Mouse (Mus musculus): ENCODE results near the gene Fibp. TPM values are rescaled to one million over a fixed set of nuclear protein-coding genes. Genes with fewer than 3 reads are reported as not detected.
A peak's percentile ranks its signal among the peaks of the same experiment; 100 is the strongest.

Fibp gene
- polyA plus RNA-seq, 1 experiment from 2014 or later: 108 TPM

DNA sequence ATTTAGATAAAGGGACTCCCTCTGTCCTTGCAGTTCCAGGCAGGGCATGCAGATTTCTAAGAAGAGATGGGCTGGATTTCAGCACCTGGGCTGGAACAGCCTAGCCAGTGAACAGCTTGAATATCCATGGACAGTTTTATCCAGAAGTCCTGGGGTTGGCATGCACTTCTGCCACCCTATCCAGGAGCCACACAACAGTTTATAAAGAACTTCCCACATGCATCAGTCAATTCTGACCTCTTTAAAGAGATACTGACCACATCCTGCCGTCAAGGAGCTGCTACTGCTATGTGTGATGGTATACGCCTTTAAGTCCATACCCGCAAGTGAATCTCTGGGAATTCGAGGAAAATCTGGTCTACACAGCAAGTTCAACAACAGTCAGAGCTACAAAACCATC lies 31.2 kb upstream of the Fibp start:
- peaks cover 12% of the 10 kb centered on the region for H3K36me3 ChIP-seq (ENCODE audit: control insufficient read depth, insufficient read depth)
- H3K27ac ChIP-seq (ENCODE audit: low read length): no peak overlapping the region
- no peaks in the 10 kb centered on the region for H3K27me3 ChIP-seq (ENCODE audit: control insufficient read depth, insufficient read depth, low read length)
- H3K4me3 ChIP-seq (ENCODE audit: low read length): no peak overlapping the region
- ATAC-seq (replicated peaks; ENCODE audit: extremely low read depth, insufficient read depth, low FRiP score): no peak
- peaks cover 29% of the 10 kb centered on the region for H3K4me1 ChIP-seq (ENCODE audit: control insufficient read depth, insufficient read depth, low read length)
- H3K9me3 ChIP-seq (replicated peaks; ENCODE audit: control insufficient read depth, low read length): no peaks in the 10 kb centered on the region
- H3K4me2 ChIP-seq (ENCODE audit: low read depth, low read length): no peak overlapping the region
- no peak overlapping the region for H3K9ac ChIP-seq (ENCODE audit: low read length)
- WGBS: 77% methylated on average over 4 of the region's 4 CpGs

DNA sequence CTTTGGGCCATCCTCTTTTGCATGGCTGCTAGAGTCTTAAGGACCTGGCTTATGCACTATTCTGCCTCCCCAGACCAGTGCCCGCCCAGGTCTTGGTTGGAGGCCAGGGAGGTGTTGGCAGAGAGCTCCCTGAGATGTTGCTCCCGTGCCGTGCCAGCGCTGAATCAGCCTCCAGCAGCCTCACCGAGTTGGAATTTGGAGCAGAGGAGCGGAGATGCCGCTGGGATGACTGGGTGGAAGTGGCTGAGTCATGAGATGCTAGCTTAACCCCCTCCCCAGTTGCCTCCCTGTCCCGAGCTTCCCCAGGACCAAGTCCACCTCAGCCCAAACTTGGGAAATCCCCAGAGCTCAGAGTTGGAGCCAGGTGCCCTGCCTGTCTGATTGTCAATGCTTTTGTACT lies 30.6 kb upstream of the Fibp start:
- ATAC-seq (replicated peaks; ENCODE audit: extremely low read depth, insufficient read depth, low FRiP score): no peak

DNA sequence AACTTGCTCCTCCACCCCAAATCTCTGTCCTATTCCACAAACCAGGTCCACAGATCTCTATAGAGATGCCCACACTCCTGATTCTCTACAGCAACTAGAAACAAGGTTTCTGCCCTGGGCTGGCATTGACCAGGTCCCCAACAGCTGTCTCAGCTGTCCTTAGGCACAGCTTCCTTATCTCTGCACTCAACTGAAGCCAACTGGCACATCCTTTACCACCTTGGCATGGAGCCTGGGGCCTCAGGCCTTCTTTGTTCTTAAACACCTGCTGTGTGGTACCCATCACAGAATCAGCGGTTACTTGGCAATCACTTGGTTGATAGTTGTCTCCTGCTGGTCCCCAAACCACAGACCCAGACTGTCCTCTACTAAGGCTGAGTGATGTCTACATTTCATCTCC lies 30.0 kb upstream of the Fibp start:
- H3K4me1 ChIP-seq (ENCODE audit: control insufficient read depth, insufficient read depth, low read length): peaks cover 29% of the 10 kb centered on the region
- H3K27me3 ChIP-seq (ENCODE audit: control insufficient read depth, insufficient read depth, low read length): no peaks in the 10 kb centered on the region
- ATAC-seq (replicated peaks; ENCODE audit: extremely low read depth, insufficient read depth, low FRiP score): no peak
- 77% methylated on average over 1 of the region's 1 CpGs for WGBS
- H3K9me3 ChIP-seq (replicated peaks; ENCODE audit: control insufficient read depth, low read length): no peaks in the 10 kb centered on the region
- H3K36me3 ChIP-seq (ENCODE audit: control insufficient read depth, insufficient read depth): peaks cover 12% of the 10 kb centered on the region
- H3K9ac ChIP-seq (ENCODE audit: low read length): no peak overlapping the region
- H3K4me3 ChIP-seq (ENCODE audit: low read length): no peak overlapping the region
- no peak overlapping the region for H3K27ac ChIP-seq (ENCODE audit: low read length)
- no peak overlapping the region for H3K4me2 ChIP-seq (ENCODE audit: low read depth, low read length)

More for the DNA sequence above, 30.6 kb upstream of the Fibp start:
- 42% methylated on average over 8 of the region's 8 CpGs for WGBS
- H3K4me2 ChIP-seq (ENCODE audit: low read depth, low read length): no peak overlapping the region
- no peaks in the 10 kb centered on the region for H3K9me3 ChIP-seq (replicated peaks; ENCODE audit: control insufficient read depth, low read length)
- H3K4me1 ChIP-seq (ENCODE audit: control insufficient read depth, insufficient read depth, low read length): peaks cover 29% of the 10 kb centered on the region
- no peaks in the 10 kb centered on the region for H3K27me3 ChIP-seq (ENCODE audit: control insufficient read depth, insufficient read depth, low read length)
- H3K4me3 ChIP-seq (ENCODE audit: low read length): no peak overlapping the region
- no peak overlapping the region for H3K27ac ChIP-seq (ENCODE audit: low read length)
- H3K36me3 ChIP-seq (ENCODE audit: control insufficient read depth, insufficient read depth): peaks cover 12% of the 10 kb centered on the region
- no peak overlapping the region for H3K9ac ChIP-seq (ENCODE audit: low read length)

DNA sequence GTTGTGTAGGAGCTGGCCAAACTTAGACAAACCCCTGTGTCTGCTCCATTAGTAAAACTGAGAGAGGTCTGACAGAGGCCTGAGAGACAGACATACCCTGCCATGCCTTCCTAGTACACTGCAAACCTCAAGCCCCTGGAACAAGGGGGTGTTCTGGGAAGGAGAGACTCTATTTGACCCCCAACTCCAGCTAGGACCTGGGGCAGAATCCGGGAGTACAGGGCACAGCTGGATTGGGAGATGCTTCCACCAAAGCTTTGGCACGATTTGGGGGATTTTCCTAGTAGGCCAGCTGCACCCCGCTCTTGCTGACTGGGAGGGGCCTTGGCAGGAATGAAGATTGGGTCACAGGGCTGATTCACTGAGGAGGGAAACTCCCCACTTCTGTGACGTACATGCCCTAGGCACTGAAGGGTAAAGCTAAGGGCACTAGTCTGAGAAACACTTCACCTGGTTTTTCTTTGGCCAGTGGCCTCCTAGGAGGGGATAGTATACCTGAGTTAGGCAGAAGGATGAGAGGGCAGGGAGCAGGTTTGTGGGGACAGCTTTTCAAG lies 28.4 kb upstream of the Fibp start:
- no peak for ATAC-seq (replicated peaks; ENCODE audit: extremely low read depth, insufficient read depth, low FRiP score)

DNA sequence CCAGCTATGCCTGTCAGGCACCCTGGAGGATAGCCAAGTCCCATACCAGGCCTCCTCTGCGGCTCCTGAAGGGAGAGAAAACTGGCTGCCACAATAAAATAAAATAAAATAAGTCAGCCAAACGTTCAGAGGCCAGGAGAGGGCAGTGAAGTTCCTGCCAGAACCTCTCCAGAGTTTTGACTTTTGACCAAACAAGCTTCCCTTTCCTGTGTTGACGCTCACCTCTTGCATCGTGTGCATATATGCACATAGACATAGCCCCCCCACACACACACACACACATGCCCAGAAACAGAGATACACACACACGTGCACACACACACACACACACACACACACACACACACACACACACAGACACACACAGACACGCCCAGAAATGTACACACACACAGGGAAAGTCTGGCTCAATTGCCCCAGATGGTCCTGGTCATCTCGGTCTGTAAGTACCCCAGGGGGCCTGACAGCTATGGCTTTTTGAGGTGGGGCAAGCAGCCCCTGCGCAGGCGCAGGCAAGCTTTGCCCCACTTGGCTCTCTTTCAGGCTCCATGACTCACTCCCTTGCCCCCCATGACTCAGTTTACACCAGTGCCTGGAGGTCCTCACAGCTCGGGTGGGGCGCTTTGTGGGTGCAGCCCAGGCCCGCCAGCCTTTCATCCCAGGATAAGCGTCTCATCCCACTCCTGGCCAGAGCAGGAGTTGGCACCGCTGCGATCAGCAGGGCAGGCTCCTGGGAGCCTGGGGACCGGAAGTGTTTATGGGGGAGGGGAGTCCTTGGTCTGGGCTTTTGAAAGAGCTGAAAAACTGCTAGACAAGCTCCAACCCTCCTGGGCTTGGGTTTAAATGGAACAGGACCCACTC lies 27.2 kb upstream of the Fibp start:
- Histone ChIP-seq H3K4me1 (ENCODE audit: control insufficient read depth, insufficient read depth, low read length) (peaks cover 17% of the 10 kb centered on the region), H3K36me3 (ENCODE audit: control insufficient read depth, insufficient read depth) (no peaks in the 10 kb centered on the region), H3K9ac (ENCODE audit: low read length) (peak overlapping the region; percentile 67), H3K27ac (ENCODE audit: low read length) (peak overlapping the region; percentile 66), H3K9me3 (replicated peaks; ENCODE audit: control insufficient read depth, low read length) (no peaks in the 10 kb centered on the region), H3K4me3 (ENCODE audit: low read length) (peak overlapping the region; percentile 48), H3K4me2 (ENCODE audit: low read depth, low read length) (peak overlapping the region; percentile 75), H3K27me3 (ENCODE audit: control insufficient read depth, insufficient read depth, low read length) (no peaks in the 10 kb centered on the region)
- WGBS: 7% methylated on average over 16 of the region's 16 CpGs
- peak; percentile 66 for ATAC-seq (replicated peaks; ENCODE audit: extremely low read depth, insufficient read depth, low FRiP score)

More for the DNA sequence above, 28.4 kb upstream of the Fibp start:
- Histone ChIP-seq H3K4me1 (ENCODE audit: control insufficient read depth, insufficient read depth, low read length) (peaks cover 17% of the 10 kb centered on the region), H3K9me3 (replicated peaks; ENCODE audit: control insufficient read depth, low read length) (no peaks in the 10 kb centered on the region), H3K27me3 (ENCODE audit: control insufficient read depth, insufficient read depth, low read length) (no peaks in the 10 kb centered on the region), H3K27ac (ENCODE audit: low read length) (no peak overlapping the region), H3K9ac (ENCODE audit: low read length) (no peak overlapping the region), H3K4me3 (ENCODE audit: low read length) (no peak overlapping the region), H3K4me2 (ENCODE audit: low read depth, low read length) (no peak overlapping the region), H3K36me3 (ENCODE audit: control insufficient read depth, insufficient read depth) (peaks cover 3% of the 10 kb centered on the region; the same call in 1 of the 2 replicates)
- WGBS: 80% methylated on average over 4 of the region's 4 CpGs

DNA sequence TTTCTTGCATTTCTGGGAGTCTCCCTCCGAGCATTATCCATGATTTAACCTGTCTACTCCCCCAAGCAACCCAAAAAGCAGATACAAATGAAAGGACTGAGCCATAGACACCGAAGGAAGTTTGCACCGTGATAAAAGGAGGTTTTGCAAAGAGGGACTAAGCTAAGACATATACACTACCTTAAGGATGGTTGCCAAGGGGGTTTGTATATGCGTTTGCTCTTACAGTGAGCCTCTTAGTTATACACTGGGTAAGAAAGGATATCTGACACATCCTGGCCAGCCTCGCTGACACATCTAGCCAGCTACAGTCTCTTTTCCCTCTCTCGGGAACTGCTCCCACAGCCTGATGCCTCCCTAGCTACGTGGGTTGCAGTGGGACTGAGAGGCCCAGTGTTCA lies 26.5 kb upstream of the Fibp start:
- Histone ChIP-seq H3K9me3 (replicated peaks; ENCODE audit: control insufficient read depth, low read length) (no peaks in the 10 kb centered on the region), H3K4me3 (ENCODE audit: low read length) (peak overlapping the region; percentile 48), H3K4me2 (ENCODE audit: low read depth, low read length) (peak overlapping the region; percentile 75), H3K9ac (ENCODE audit: low read length) (peak overlapping the region; percentile 67), H3K27ac (ENCODE audit: low read length) (peak overlapping the region; percentile 50), H3K4me1 (ENCODE audit: control insufficient read depth, insufficient read depth, low read length) (peaks cover 17% of the 10 kb centered on the region), H3K27me3 (ENCODE audit: control insufficient read depth, insufficient read depth, low read length) (no peaks in the 10 kb centered on the region), H3K36me3 (ENCODE audit: control insufficient read depth, insufficient read depth) (no peaks in the 10 kb centered on the region)
- WGBS: 48% methylated on average over 7 of the region's 7 CpGs
- ATAC-seq (replicated peaks; ENCODE audit: extremely low read depth, insufficient read depth, low FRiP score): no peak

DNA sequence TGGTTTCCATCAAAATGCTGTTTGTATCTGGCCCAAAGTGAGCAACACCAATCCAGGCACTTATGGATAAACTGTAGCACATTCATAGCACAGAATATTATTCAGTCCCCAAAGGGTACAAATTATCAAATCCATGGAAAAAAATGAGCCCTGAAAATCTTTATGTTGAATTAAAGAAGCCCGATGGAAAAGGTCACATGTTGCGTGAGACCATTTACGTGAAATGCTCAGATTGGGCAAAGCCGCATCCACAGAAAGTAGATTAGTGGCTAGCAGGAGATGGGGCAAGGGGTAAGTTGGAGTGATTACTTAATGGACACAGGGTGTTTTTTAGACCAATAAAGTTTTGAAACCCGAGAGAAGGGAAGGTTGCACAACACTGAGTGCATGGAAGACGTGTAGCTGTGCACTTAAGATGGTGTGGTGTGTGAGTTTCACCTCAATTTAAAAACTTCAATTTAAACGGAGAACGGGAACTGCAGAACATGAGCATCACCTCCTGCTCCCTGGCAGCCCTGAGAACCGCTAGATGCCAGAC lies 16.0 kb upstream of the Fibp start:
- H3K27ac ChIP-seq (ENCODE audit: low read length): no peak overlapping the region
- H3K4me1 ChIP-seq (ENCODE audit: control insufficient read depth, insufficient read depth, low read length): peaks cover 19% of the 10 kb centered on the region
- no peaks in the 10 kb centered on the region for H3K36me3 ChIP-seq (ENCODE audit: control insufficient read depth, insufficient read depth)
- no peak overlapping the region for H3K9ac ChIP-seq (ENCODE audit: low read length)
- H3K9me3 ChIP-seq (replicated peaks; ENCODE audit: control insufficient read depth, low read length): peaks cover 6% of the 10 kb centered on the region
- no peak for ATAC-seq (replicated peaks; ENCODE audit: extremely low read depth, insufficient read depth, low FRiP score)
- no peak overlapping the region for H3K4me2 ChIP-seq (ENCODE audit: low read depth, low read length)
- H3K4me3 ChIP-seq (ENCODE audit: low read length): no peak overlapping the region
- WGBS: 59% methylated on average over 9 of the region's 9 CpGs
- H3K27me3 ChIP-seq (ENCODE audit: control insufficient read depth, insufficient read depth, low read length): peaks cover 35% of the 10 kb centered on the region

DNA sequence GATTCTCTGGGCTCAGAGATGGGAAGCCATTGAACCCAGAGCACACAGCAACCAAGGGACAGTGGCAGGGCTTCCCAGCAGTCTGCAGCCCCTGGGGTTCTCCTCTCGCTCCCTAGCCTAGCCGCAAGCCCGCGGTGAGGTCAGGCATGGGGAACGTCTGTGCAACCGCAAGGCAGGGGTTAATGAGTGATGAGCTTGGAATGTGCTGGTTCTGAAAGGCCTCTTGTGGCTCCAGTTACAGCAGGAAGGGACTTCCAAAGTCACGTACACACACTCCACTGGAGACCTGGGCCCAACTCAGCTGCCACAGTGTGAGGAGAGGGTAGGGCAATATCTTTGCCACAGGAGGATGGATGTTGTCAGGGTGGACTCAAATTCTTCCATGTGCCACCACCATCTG lies 15.5 kb upstream of the Fibp start:
- Histone ChIP-seq H3K9ac (ENCODE audit: low read length) (no peak overlapping the region), H3K27me3 (ENCODE audit: control insufficient read depth, insufficient read depth, low read length) (peaks cover 38% of the 10 kb centered on the region), H3K4me2 (ENCODE audit: low read depth, low read length) (no peak overlapping the region), H3K4me3 (ENCODE audit: low read length) (no peak overlapping the region), H3K36me3 (ENCODE audit: control insufficient read depth, insufficient read depth) (no peaks in the 10 kb centered on the region), H3K4me1 (ENCODE audit: control insufficient read depth, insufficient read depth, low read length) (peaks cover 19% of the 10 kb centered on the region), H3K27ac (ENCODE audit: low read length) (no peak overlapping the region), H3K9me3 (replicated peaks; ENCODE audit: control insufficient read depth, low read length) (peaks cover 6% of the 10 kb centered on the region)
- ATAC-seq (replicated peaks; ENCODE audit: extremely low read depth, insufficient read depth, low FRiP score): no peak; the same call in 1 of the 2 replicates
- 34% methylated on average over 7 of the region's 7 CpGs for WGBS

DNA sequence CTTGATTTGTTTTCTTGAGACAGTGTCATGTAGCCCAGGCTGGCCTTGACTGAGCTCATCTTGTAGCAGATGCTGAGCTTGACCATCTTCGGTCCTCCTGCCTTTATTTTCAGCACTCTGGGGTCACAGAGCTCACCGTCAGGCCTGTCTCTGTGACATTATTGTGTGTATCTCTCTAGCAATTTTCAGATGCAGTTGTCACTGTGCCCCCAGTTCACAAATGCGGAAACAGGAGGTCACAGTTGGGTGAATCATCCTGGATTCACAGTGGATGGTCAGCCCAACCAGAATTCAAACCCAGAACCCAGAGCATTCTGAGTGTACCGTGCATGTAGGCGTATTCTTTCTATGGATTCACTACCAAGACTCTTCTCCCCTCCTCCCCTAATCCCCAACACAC lies 14.7 kb upstream of the Fibp start:
- 85% methylated on average over 5 of the region's 5 CpGs for WGBS
- ATAC-seq (replicated peaks; ENCODE audit: extremely low read depth, insufficient read depth, low FRiP score): no peak
- no peak overlapping the region for H3K9ac ChIP-seq (ENCODE audit: low read length)
- no peak overlapping the region for H3K4me2 ChIP-seq (ENCODE audit: low read depth, low read length)
- peaks cover 19% of the 10 kb centered on the region for H3K4me1 ChIP-seq (ENCODE audit: control insufficient read depth, insufficient read depth, low read length)
- no peaks in the 10 kb centered on the region for H3K36me3 ChIP-seq (ENCODE audit: control insufficient read depth, insufficient read depth)
- no peaks in the 10 kb centered on the region for H3K9me3 ChIP-seq (replicated peaks; ENCODE audit: control insufficient read depth, low read length)
- no peak overlapping the region for H3K4me3 ChIP-seq (ENCODE audit: low read length)
- peaks cover 45% of the 10 kb centered on the region for H3K27me3 ChIP-seq (ENCODE audit: control insufficient read depth, insufficient read depth, low read length)
- no peak overlapping the region for H3K27ac ChIP-seq (ENCODE audit: low read length)
